Mouse (Mus musculus) embryonic fibroblast, embryonic 13.5 days (primary cell): ENCODE data around the gene Dzip1l.

Experiments
- CTCF ChIP-seq: IDR thresholded peaks from 2 replicates; pipeline ENCODE4 v1.5.1; 2011; ENCODE audit warnings: mild to moderate bottlenecking, control low read depth, low read length, moderate library complexity, borderline replicate concordance; ENCODE audit not compliant: insufficient read depth
- POLR2A ChIP-seq: IDR thresholded peaks from 2 replicates; pipeline ENCODE4 v1.6.1; 2011; ENCODE audit warnings: low read depth, mild to moderate bottlenecking, control low read depth, low read length, moderate library complexity

- TF ChIP-seq CTCF (no peak), POLR2A (peak; percentile 52)
Measured at GRCm38 (mm10) chr9:99630071-99630470, 775 bp downstream of the Dzip1l start.
